Mouse (Mus musculus) ES-E14 (cell line): ENCODE data around the gene Cyp2u1.

Source experiments
- CHD2 ChIP-seq: IDR thresholded peaks from 2 replicates; pipeline ENCODE4 v1.6.1; 2014; ENCODE audit warnings: mild to moderate bottlenecking, low read depth, low read length, inconsistent platforms
- HCFC1 ChIP-seq: IDR thresholded peaks from 2 replicates; pipeline ENCODE4 v1.6.1; 2012; ENCODE audit warnings: low read length, inconsistent platforms, borderline replicate concordance; ENCODE audit not compliant: insufficient read depth
- ZC3H11A ChIP-seq: IDR thresholded peaks from 2 replicates; pipeline ENCODE4 v1.6.1; 2012; ENCODE audit warnings: low read depth, mild to moderate bottlenecking, inconsistent platforms, low read length, borderline replicate concordance
- ZNF384 ChIP-seq: IDR thresholded peaks from 2 replicates; pipeline ENCODE4 v1.6.1; 2012; ENCODE audit warnings: low read depth, low read length, inconsistent platforms

DNA sequence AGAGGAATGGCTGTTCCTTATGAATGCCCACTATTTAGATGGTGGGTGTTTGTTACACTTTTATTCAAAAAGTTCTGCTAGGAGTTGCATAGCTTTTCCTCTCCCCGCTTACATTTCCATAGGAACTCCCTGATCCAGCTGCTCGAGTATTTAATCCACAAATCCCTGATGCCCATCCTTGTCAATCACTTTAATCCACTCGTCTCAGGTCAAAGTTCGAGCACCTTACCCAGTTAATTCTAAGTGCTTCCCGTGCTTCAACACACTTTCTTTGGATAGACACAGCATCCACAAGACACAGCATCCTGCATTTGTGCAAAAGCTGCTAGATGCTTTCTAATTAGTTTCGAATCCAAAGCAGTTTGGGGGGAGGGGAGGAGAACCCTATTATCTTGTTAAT, 32.6 kb downstream of the Cyp2u1 start:
- no peak for TF ChIP-seq ZC3H11A
- no peak for TF ChIP-seq ZNF384
- TF ChIP-seq CHD2, result no peak
- TF ChIP-seq HCFC1, result no peak
